Mouse (Mus musculus): Measurements from ENCODE around the gene Tmem181a. TPM values are rescaled to one million over a fixed set of nuclear protein-coding genes. Genes with fewer than 3 reads are reported as not detected.
"Not testable (repeated sequence)": the region's sequence is repeated elsewhere in the genome, so short reads cannot be mapped to it uniquely, and the experiment has no call there.

Gene Tmem181a
- total RNA-seq (2014; fragmentation: Nextera tagmentation) (9.6 and 11.3 TPM in 2 replicates), total RNA-seq (2017) (4.5 and 5.8 TPM in 2 replicates)

GRCm38 (mm10) chr17:6256400-6257069 lies at the start of gene Tmem181a:
TSS of gene Tmem181a (plus strand) at chr17:6256860.
- peak; percentile 62; the same call in 1 of the 2 replicates for ATAC-seq (replicated peaks; ENCODE audit: low FRiP score, low TSS enrichment, poor library complexity, severe bottlenecking)

GRCm38 (mm10) chr17:6211721-6212120 lies 44.9 kb upstream of the Tmem181a start:
- no peak for ATAC-seq (replicated peaks; ENCODE audit: low FRiP score, low TSS enrichment, poor library complexity, severe bottlenecking)

- no peak for ATAC-seq (replicated peaks; ENCODE audit: low FRiP score, low TSS enrichment, poor library complexity, severe bottlenecking)
These were observed 41.0 kb upstream of the Tmem181a start for GRCm38 (mm10) chr17:6215640-6216039.

GRCm38 (mm10) chr17:6216514-6216913 lies 40.1 kb upstream of the Tmem181a start:
- ATAC-seq (replicated peaks; ENCODE audit: low FRiP score, low TSS enrichment, poor library complexity, severe bottlenecking): no peak

- ATAC-seq (replicated peaks; ENCODE audit: low FRiP score, low TSS enrichment, poor library complexity, severe bottlenecking): not testable (repeated sequence)
These were observed 24.0 kb upstream of the Tmem181a start for GRCm38 (mm10) chr17:6232633-6233032.

GRCm38 (mm10) chr17:6251298-6251697 lies 5.4 kb upstream of the Tmem181a start:
- ATAC-seq (replicated peaks; ENCODE audit: low FRiP score, low TSS enrichment, poor library complexity, severe bottlenecking): not testable (repeated sequence)

GRCm38 (mm10) chr17:6257070-6257456 lies 403 bp downstream of the Tmem181a start:
- ATAC-seq (replicated peaks; ENCODE audit: low FRiP score, low TSS enrichment, poor library complexity, severe bottlenecking): not testable (repeated sequence)

- peak; percentile 62; the same call in 1 of the 2 replicates for ATAC-seq (replicated peaks; ENCODE audit: low FRiP score, low TSS enrichment, poor library complexity, severe bottlenecking)
These were observed 13.5 kb downstream of the Tmem181a start for GRCm38 (mm10) chr17:6269876-6270831.

- ATAC-seq (replicated peaks; ENCODE audit: low FRiP score, low TSS enrichment, poor library complexity, severe bottlenecking): peak; percentile 66
These were observed 14.2 kb downstream of the Tmem181a start for GRCm38 (mm10) chr17:6270840-6271239.

GRCm38 (mm10) chr17:6271970-6272369 lies 15.3 kb downstream of the Tmem181a start:
- not testable (repeated sequence) for ATAC-seq (replicated peaks; ENCODE audit: low FRiP score, low TSS enrichment, poor library complexity, severe bottlenecking)

GRCm38 (mm10) chr17:6274693-6275092 lies 18.0 kb downstream of the Tmem181a start:
- ATAC-seq (replicated peaks; ENCODE audit: low FRiP score, low TSS enrichment, poor library complexity, severe bottlenecking): not testable (repeated sequence)

- not testable (repeated sequence) for ATAC-seq (replicated peaks; ENCODE audit: low FRiP score, low TSS enrichment, poor library complexity, severe bottlenecking)
These were observed 22.5 kb downstream of the Tmem181a start for GRCm38 (mm10) chr17:6279205-6279604.

GRCm38 (mm10) chr17:6279772-6280171 lies 23.1 kb downstream of the Tmem181a start:
- not testable (repeated sequence) for ATAC-seq (replicated peaks; ENCODE audit: low FRiP score, low TSS enrichment, poor library complexity, severe bottlenecking)

GRCm38 (mm10) chr17:6280513-6280912 lies 23.9 kb downstream of the Tmem181a start:
- not testable (repeated sequence) for ATAC-seq (replicated peaks; ENCODE audit: low FRiP score, low TSS enrichment, poor library complexity, severe bottlenecking)

- ATAC-seq (replicated peaks; ENCODE audit: low FRiP score, low TSS enrichment, poor library complexity, severe bottlenecking): not testable (repeated sequence)
These were observed 26.5 kb downstream of the Tmem181a start for GRCm38 (mm10) chr17:6283137-6283536.

GRCm38 (mm10) chr17:6286169-6286568 lies 29.5 kb downstream of the Tmem181a start:
- ATAC-seq (replicated peaks; ENCODE audit: low FRiP score, low TSS enrichment, poor library complexity, severe bottlenecking): not testable (repeated sequence)

- not testable (repeated sequence) for ATAC-seq (replicated peaks; ENCODE audit: low FRiP score, low TSS enrichment, poor library complexity, severe bottlenecking)
These were observed 32.4 kb downstream of the Tmem181a start for GRCm38 (mm10) chr17:6289045-6289444.

GRCm38 (mm10) chr17:6293882-6294281 lies 37.2 kb downstream of the Tmem181a start:
- not testable (repeated sequence) for ATAC-seq (replicated peaks; ENCODE audit: low FRiP score, low TSS enrichment, poor library complexity, severe bottlenecking)

GRCm38 (mm10) chr17:6297060-6297795 lies 40.6 kb downstream of the Tmem181a start:
- not testable (repeated sequence) for ATAC-seq (replicated peaks; ENCODE audit: low FRiP score, low TSS enrichment, poor library complexity, severe bottlenecking)

All from megakaryocyte-erythroid progenitor cell, adult 5-6 weeks (primary cell).